Mouse (Mus musculus): ENCODE results near the gene Cd9.

DNA sequence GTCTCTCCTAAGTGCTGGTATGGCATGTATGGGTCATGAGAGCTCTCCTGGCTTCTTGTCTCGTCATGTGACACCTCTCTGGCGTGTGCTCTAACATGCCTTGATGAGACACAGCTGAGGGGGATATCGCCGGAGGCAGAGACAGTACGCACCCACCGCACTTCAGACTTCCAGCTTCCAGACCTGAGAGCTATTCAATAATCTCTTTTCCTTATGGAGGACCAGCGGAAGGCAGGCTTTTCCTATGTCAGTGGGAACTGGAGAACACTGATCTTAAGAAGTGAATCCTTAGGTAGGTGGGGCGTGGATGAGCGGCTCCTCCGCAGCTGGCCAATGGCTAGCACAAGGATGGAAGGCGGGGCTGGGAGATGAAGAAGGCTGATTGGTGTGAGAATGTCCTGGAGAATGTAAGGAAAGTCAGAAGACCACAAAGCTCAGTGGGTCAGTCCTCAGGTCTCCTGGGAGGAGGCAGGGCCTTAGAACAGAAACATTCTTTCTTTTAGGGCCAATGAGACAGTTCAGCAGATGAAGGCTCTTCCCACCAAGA lies 38.6 kb upstream of the Cd9 start:
- TF ChIP-seq CTCF (IDR thresholded peaks at IDR 0.05) (no peak), EP300 (IDR thresholded peaks at IDR 0.05; ENCODE audit: insufficient read depth, low read depth, low read length) (0 out of 2 replicates have a peak, but pooled peaks have one; percentile 40), POLR2A (IDR thresholded peaks at IDR 0.05; ENCODE audit: insufficient read depth, low read depth, low read length) (no peak)
